In genomic region chr8:78741496-78741895, GRCm38 (mm10) we compare ENCODE assay signal across 8 mouse cellular contexts.
DNase-seq lines count a peak whose midpoint lies in the region; ATAC-seq and TF ChIP-seq lines count a peak whose summit lies in the region.

No protein-coding gene starts in this region.

- intact Hi-C loops in left cerebral cortex, adult 2 months (cut with DNase I) = loop anchor here (5.0 kb wide), 2 partner anchors 89 to 504 kb away; no protein-coding TSS in a partner anchor
- intact Hi-C loops in left cerebral cortex, postnatal 10 days (cut with DNase I) = loop anchor here (5.0 kb wide), 1 partner anchor 84 kb away; no protein-coding TSS in a partner anchor
- intact Hi-C loops in heart, postnatal 36 days (cut with DNase I) = loop anchor here (2.0 to 10.0 kb wide), 7 partner anchors 21 to 679 kb away; partner anchors contain the start of genes Rbmxl1 and Slc10a7

- TF ChIP-seq CTCF in left cerebral cortex, adult 2 months (IDR thresholded peaks at IDR 0.05) = no peak
- TF ChIP-seq CTCF in midbrain, postnatal 0 days (IDR thresholded peaks at IDR 0.05) = no peak

- no peak; the same call in 1 of the 2 replicates for ATAC-seq in embryonic facial prominence, embryonic 13.5 days (ENCODE audit: insufficient number of reproducible peaks, insufficient read depth, low FRiP score, low TSS enrichment, low read depth)
- ATAC-seq in midbrain, postnatal 0 days (ENCODE audit: low FRiP score) = peak; percentile 38; the same call in 1 of the 2 replicates

- H3K4me3 ChIP-seq in left cerebral cortex, adult 2 months = no peak overlapping the region
- no peak overlapping the region for H3K4me3 ChIP-seq in embryonic facial prominence, embryonic 13.5 days
- H3K4me3 ChIP-seq in midbrain, postnatal 0 days (ENCODE audit: low read depth, low read length) = no peak overlapping the region

- H3K36me3 ChIP-seq in embryonic facial prominence, embryonic 13.5 days = no peaks in the 10 kb centered on the region
- H3K36me3 ChIP-seq in midbrain, postnatal 0 days (ENCODE audit: insufficient read depth, low read length) = no peaks in the 10 kb centered on the region

- no peaks in the 10 kb centered on the region for H3K9me3 ChIP-seq in embryonic facial prominence, embryonic 13.5 days
- H3K9me3 ChIP-seq in midbrain, postnatal 0 days (ENCODE audit: low read length) = no peaks in the 10 kb centered on the region

- no peaks in the 10 kb centered on the region for H3K27me3 ChIP-seq in embryonic facial prominence, embryonic 13.5 days
- H3K27me3 ChIP-seq in midbrain, postnatal 0 days (ENCODE audit: insufficient read depth, low read length) = no peaks in the 10 kb centered on the region

- peak overlapping the region; percentile 66 for H3K27ac ChIP-seq in left cerebral cortex, adult 2 months
- H3K27ac ChIP-seq in embryonic facial prominence, embryonic 13.5 days = peak overlapping the region; percentile 94
- H3K27ac ChIP-seq in midbrain, postnatal 0 days (ENCODE audit: low read depth, low read length) = peak overlapping the region; percentile 43; the same call in 1 of the 2 replicates

- DNase-seq in left cerebral cortex, adult 2 months (ENCODE audit: extremely low spot score in 1 of 2, low spot score in 2 of 2) = no peak
- DNase-seq in left cerebral cortex, postnatal 10 days (ENCODE audit: extremely low spot score in 1 of 2, low spot score in 2 of 2) = no peak
- peak; percentile 19 to 22 for DNase-seq in heart, postnatal 36 days
- DNase-seq in midbrain, postnatal 0 days (ENCODE audit: low spot score) = no peak
- DNase-seq in cerebellum, postnatal 25 days = no peak
- DNase-seq in embryo, embryonic 10 days (ENCODE audit: low spot score) = no peak
- no peak for DNase-seq in right cerebral cortex, postnatal 10 days (ENCODE audit: low spot score in 2 of 2)

- 68% methylated on average over 3 of the region's 3 CpGs for WGBS in embryonic facial prominence, embryonic 13.5 days
- 61% methylated on average over 3 of the region's 3 CpGs for WGBS in midbrain, postnatal 0 days

- H3K4me1 ChIP-seq in embryonic facial prominence, embryonic 13.5 days = peaks cover 47% of the 10 kb centered on the region
- no peaks in the 10 kb centered on the region for H3K4me1 ChIP-seq in midbrain, postnatal 0 days (ENCODE audit: insufficient read depth, low read length)

- no peak overlapping the region for H3K9ac ChIP-seq in embryonic facial prominence, embryonic 13.5 days
- no peak overlapping the region for H3K9ac ChIP-seq in midbrain, postnatal 0 days (replicated peaks; ENCODE audit: low read length, poor library complexity, severe bottlenecking)

- H3K4me2 ChIP-seq in embryonic facial prominence, embryonic 13.5 days = peak overlapping the region; percentile 10; the same call in 1 of the 2 replicates
- H3K4me2 ChIP-seq in midbrain, postnatal 0 days (ENCODE audit: low read depth, low read length, poor library complexity, severe bottlenecking) = no peak overlapping the region

Comparison
In these comparisons a context has a peak if more than half of its experiments do, and no peak if none do; other contexts are left out.
1. DNase-seq: peak in heart, postnatal 36 days (2 of 2); none in left cerebral cortex, adult 2 months (0 of 2), left cerebral cortex, postnatal 10 days (0 of 2), midbrain, postnatal 0 days (single experiment), cerebellum, postnatal 25 days (0 of 2), embryo, embryonic 10 days (single experiment) and right cerebral cortex, postnatal 10 days (0 of 2).
2. H3K27ac ChIP-seq: peak in every context shown above with its lines; median percentile 94 in embryonic facial prominence, embryonic 13.5 days; 66 in left cerebral cortex, adult 2 months; 43 in midbrain, postnatal 0 days.